Mouse (Mus musculus): Measurements from ENCODE around the gene Mrpl41. TPM values are rescaled to one million over a fixed set of nuclear protein-coding genes. Genes with fewer than 3 reads are reported as not detected.
"Not testable (repeated sequence)": the region's sequence is repeated elsewhere in the genome, so short reads cannot be mapped to it uniquely, and the experiment has no call there.

The Mrpl41 gene
- polyA plus RNA-seq, 1 experiment from 2014 or later, result 116 TPM

DNA sequence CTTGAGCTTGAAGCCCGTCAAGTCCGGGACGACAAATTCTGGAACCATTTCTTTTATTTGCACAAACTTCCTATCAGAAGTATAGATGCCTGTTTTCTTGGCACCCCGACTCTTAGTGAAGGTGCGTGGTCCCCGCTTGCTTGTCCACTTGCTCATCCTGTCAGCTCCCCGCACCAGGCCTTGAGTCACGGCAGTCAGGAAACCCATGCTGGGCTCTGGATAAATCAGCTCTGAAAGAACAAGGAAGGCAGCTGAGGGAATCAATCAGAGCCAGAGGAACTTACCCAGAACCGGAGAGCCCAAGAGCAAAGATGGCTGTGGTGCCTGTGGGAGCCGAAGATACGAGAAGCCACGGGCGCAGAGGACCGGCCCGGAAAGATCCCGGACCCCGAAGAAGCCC lies 446 bp downstream of the Mrpl41 start:
- H3K4me1 ChIP-seq, result peaks cover 17% of the 10 kb centered on the region
- WGBS, result under 1% methylated on average over 17 of the region's 17 CpGs
- H3K9ac ChIP-seq, result peak overlapping the region; percentile 78
- peaks cover 40% of the 10 kb centered on the region for H3K36me3 ChIP-seq
- peak overlapping the region; percentile 96 for H3K4me2 ChIP-seq
- H3K4me3 ChIP-seq (replicated peaks), result peak overlapping the region; percentile 64
- not testable (repeated sequence) for H3K27me3 ChIP-seq; ATAC-seq (replicated peaks; ENCODE audit: low FRiP score); H3K9me3 ChIP-seq (replicated peaks)
- H3K27ac ChIP-seq, result peak overlapping the region; percentile 97

DNA sequence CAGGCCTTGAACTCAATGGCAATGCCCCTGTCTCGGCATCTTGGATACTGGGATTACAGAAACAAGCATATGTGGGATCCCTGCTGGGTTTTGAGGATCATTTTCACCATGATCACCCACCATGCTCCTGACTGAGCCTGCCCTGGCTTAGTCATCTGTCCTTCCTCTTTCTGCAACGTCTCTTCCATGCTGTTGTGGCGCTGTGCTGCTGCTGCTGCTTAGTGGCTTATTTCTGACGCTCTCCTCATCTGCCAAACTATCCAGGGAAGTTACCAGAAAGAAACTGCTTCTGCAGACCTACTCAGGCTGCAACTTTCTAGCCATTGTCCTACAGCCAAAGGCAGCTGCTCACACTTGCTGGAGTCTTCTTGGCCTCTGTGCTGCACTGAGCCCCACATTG lies 4.5 kb downstream of the Mrpl41 start:
- Histone ChIP-seq H3K9me3 (replicated peaks) (no peaks in the 10 kb centered on the region), H3K4me2 (no peak overlapping the region), H3K4me3 (replicated peaks) (no peak overlapping the region), H3K27ac (no peak overlapping the region), H3K4me1 (peaks cover 12% of the 10 kb centered on the region), H3K9ac (no peak overlapping the region), H3K36me3 (peaks cover 75% of the 10 kb centered on the region), H3K27me3 (no peaks in the 10 kb centered on the region)
- ATAC-seq (replicated peaks; ENCODE audit: low FRiP score), result no peak
- WGBS, result 81% methylated on average over 4 of the region's 4 CpGs

- H3K27me3 ChIP-seq, result no peaks in the 10 kb centered on the region
- H3K4me1 ChIP-seq, result peaks cover 10% of the 10 kb centered on the region
- WGBS, result under 1% methylated on average over 28 of the region's 28 CpGs
- H3K9me3 ChIP-seq (replicated peaks), result no peaks in the 10 kb centered on the region
- H3K9ac ChIP-seq, result peak within 1 kb of the TSS; percentile 77
- peak; percentile 86 for ATAC-seq (replicated peaks; ENCODE audit: low FRiP score)
- peak within 1 kb of the TSS; percentile 73 for H3K4me3 ChIP-seq (replicated peaks)
- H3K36me3 ChIP-seq, result peaks cover 56% of the 10 kb centered on the region
- H3K4me2 ChIP-seq, result peak within 1 kb of the TSS; percentile 74
- peak within 1 kb of the TSS; percentile 54; the same call in 1 of the 2 replicates for H3K27ac ChIP-seq
Measured at GRCm38 (mm10) chr2:24962304-24963000, 12.4 kb downstream of the Mrpl41 start, which contains the start of gene Dph7. TSS of gene Dph7 (plus strand) at chr2:24962400.

DNA sequence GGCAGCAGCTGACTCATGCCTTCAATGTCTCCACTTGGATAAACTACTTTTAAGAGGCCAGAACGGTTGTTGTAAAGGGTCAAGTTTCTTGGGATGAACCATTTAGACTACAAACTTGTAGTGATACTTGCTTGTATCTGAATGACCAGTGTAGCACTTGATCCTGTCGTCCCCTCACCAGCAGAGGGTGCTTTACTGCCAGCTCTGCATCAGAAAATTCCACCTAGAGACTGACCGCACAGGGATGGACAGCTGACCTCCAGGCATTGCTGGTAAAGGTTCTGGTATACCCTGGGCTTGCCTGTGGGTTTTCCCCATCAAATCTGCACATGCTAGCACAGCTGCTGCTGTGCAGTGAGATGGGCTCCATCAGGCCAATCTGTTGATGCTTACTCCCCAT lies 14.0 kb downstream of the Mrpl41 start:
- ATAC-seq (replicated peaks; ENCODE audit: low FRiP score), result no peak
- H3K27me3 ChIP-seq, result no peaks in the 10 kb centered on the region
- peaks cover 59% of the 10 kb centered on the region for H3K36me3 ChIP-seq
- no peak overlapping the region for H3K4me3 ChIP-seq (replicated peaks)
- peaks cover 10% of the 10 kb centered on the region for H3K4me1 ChIP-seq
- H3K4me2 ChIP-seq, result no peak overlapping the region
- H3K27ac ChIP-seq, result no peak overlapping the region
- H3K9ac ChIP-seq, result no peak overlapping the region
- whole genome bisulfite sequencing, result 38% methylated on average over 3 of the region's 3 CpGs
- H3K9me3 ChIP-seq (replicated peaks), result no peaks in the 10 kb centered on the region

GRCm38 (mm10) chr2:24952537-24953055 lies 22.3 kb downstream of the Mrpl41 start:
- Histone ChIP-seq H3K9ac (no peak overlapping the region), H3K4me3 (replicated peaks) (no peak overlapping the region), H3K27ac (no peak overlapping the region), H3K27me3 (no peaks in the 10 kb centered on the region), H3K4me1 (peaks cover 16% of the 10 kb centered on the region), H3K36me3 (peaks cover 60% of the 10 kb centered on the region), H3K4me2 (no peak overlapping the region), H3K9me3 (replicated peaks) (no peaks in the 10 kb centered on the region)
- no peak for ATAC-seq (replicated peaks; ENCODE audit: low FRiP score)
- 89% methylated on average over 4 of the region's 4 CpGs for WGBS

GRCm38 (mm10) chr2:24950189-24950535 lies 24.7 kb downstream of the Mrpl41 start:
- Histone ChIP-seq H3K27ac (peak overlapping the region; percentile 78), H3K4me3 (replicated peaks) (peak overlapping the region; percentile 69), H3K36me3 (peaks cover 35% of the 10 kb centered on the region), H3K9ac (peak overlapping the region; percentile 80), H3K4me2 (peak overlapping the region; percentile 78), H3K27me3 (no peaks in the 10 kb centered on the region), H3K9me3 (replicated peaks) (no peaks in the 10 kb centered on the region), H3K4me1 (peaks cover 16% of the 10 kb centered on the region)
- ATAC-seq (replicated peaks; ENCODE audit: low FRiP score), result no peak; the same call in none of the 2 replicates
- WGBS, result under 1% methylated on average over 31 of the region's 31 CpGs

- H3K4me3 ChIP-seq (replicated peaks), result peak within 1 kb of the TSS; percentile 69
- H3K9me3 ChIP-seq (replicated peaks), result no peaks in the 10 kb centered on the region
- under 1% methylated on average over 99 of the region's 108 CpGs for WGBS
- H3K36me3 ChIP-seq, result peaks cover 30% of the 10 kb centered on the region
- peak within 1 kb of the TSS; percentile 78 for H3K27ac ChIP-seq
- ATAC-seq (replicated peaks; ENCODE audit: low FRiP score), result peak; percentile 99
- H3K4me2 ChIP-seq, result peak within 1 kb of the TSS; percentile 78
- H3K9ac ChIP-seq, result peak within 1 kb of the TSS; percentile 80
- no peaks in the 10 kb centered on the region for H3K27me3 ChIP-seq
- H3K4me1 ChIP-seq, result peaks cover 16% of the 10 kb centered on the region
Measured at GRCm38 (mm10) chr2:24949421-24950188, 25.3 kb downstream of the Mrpl41 start, which contains the start of gene Zmynd19. TSS of gene Zmynd19 (plus strand) at chr2:24949792.

- WGBS, result 52% methylated on average over 2 of the region's 2 CpGs
- H3K9me3 ChIP-seq (replicated peaks); ATAC-seq (replicated peaks; ENCODE audit: low FRiP score); H3K4me1 ChIP-seq; H3K4me3 ChIP-seq (replicated peaks); H3K4me2 ChIP-seq; H3K36me3 ChIP-seq; H3K9ac ChIP-seq; H3K27ac ChIP-seq; H3K27me3 ChIP-seq: not testable (repeated sequence)
Measured at GRCm38 (mm10) chr2:24944304-24944703, 30.6 kb downstream of the Mrpl41 start.

- Histone ChIP-seq H3K9ac (no peak overlapping the region), H3K36me3 (no peaks in the 10 kb centered on the region), H3K4me2 (no peak overlapping the region), H3K4me3 (replicated peaks) (no peak overlapping the region), H3K4me1 (no peaks in the 10 kb centered on the region), H3K27ac (no peak overlapping the region), H3K9me3 (replicated peaks) (no peaks in the 10 kb centered on the region), H3K27me3 (0 out of 2 replicates have a peak, but pooled peaks cover under 1% of the 10 kb centered on the region)
- WGBS, result 69% methylated on average over 4 of the region's 4 CpGs
- no peak for ATAC-seq (replicated peaks; ENCODE audit: low FRiP score)
Measured at GRCm38 (mm10) chr2:24942092-24942491, 32.8 kb downstream of the Mrpl41 start.

DNA sequence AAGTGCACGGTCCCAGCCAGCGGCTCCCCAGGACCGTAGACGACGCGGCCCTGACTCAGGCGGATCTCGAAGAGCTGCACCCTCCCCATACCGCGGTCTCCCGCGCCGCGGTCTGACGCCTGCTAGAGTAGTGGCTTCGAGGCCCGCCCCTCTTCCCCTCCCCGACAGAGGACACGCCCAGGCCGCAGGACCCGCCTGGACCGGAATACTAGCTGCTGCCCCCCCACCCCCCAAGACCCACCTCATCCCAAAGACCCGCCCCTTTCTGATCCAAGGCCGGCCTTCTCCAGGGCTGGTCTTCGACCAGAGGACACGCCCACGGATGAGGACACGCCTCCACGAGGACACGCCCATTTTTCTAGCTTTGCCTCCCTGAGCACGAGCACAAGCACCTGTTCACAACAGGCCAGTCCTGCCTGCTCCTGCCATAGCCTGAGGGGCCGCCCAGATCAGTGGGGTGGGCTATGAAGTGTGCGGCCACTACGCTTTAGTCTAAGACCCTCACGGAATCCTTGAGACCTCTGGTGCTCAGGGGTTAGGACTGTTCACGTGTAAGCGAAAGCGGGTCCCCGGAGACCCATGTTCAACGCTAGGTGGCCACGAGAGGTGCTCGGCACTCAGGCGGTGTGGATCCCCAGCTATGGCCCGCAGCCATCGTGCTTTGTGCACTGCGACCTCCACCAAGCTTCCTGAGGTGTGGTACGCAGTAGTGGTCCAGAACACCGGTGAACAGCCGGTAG lies 39.7 kb downstream of the Mrpl41 start, which contains the start of gene Arrdc1:
Arrdc1 (minus strand) TSS at position 196 of the 740 bp plus-strand sequence.
- under 1% methylated on average over 49 of the region's 49 CpGs for WGBS

DNA sequence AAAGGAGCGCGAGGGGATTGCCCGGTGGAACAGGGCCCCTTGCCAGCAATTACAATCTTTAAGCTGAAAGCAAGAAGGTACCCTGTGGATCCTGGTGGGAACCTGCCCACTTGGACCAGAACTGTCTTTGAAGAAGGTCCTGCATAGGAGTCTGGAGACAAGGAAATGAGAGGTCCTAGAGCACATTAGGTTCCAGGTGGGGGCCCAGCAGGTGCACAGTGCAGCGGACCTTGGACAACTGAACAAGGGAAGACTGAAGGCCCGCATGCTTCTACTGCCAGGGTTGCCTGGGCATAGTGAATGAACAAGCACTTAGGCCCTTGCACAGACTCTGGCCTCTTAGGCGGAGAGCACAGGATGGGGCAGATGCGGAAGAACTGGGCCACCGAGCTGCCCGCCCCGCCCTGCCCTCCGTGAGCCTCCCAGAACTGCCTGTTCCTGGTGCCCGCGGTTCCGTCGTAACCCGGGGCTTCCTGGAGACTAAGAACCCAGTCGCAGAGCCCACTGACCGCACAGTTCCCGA lies 40.4 kb downstream of the Mrpl41 start:
- Histone ChIP-seq H3K27me3 (0 out of 2 replicates have a peak, but pooled peaks cover 3% of the 10 kb centered on the region), H3K9me3 (replicated peaks) (no peaks in the 10 kb centered on the region), H3K9ac (peak overlapping the region; percentile 73), H3K4me3 (replicated peaks) (peak overlapping the region; percentile 76), H3K27ac (peak overlapping the region; percentile 89), H3K4me2 (peak overlapping the region; percentile 98), H3K36me3 (no peaks in the 10 kb centered on the region), H3K4me1 (peaks cover 23% of the 10 kb centered on the region)
- WGBS, result 4% methylated on average over 15 of the region's 19 CpGs
- ATAC-seq (replicated peaks; ENCODE audit: low FRiP score), result peak; percentile 75

More for the DNA sequence above, 39.7 kb downstream of the Mrpl41 start, which contains the start of gene Arrdc1:
- Histone ChIP-seq H3K4me3 (replicated peaks) (peak within 1 kb of the TSS; percentile 76), H3K9me3 (replicated peaks) (no peaks in the 10 kb centered on the region), H3K36me3 (no peaks in the 10 kb centered on the region), H3K9ac (peak within 1 kb of the TSS; percentile 73), H3K27ac (peak within 1 kb of the TSS; percentile 89), H3K27me3 (0 out of 2 replicates have a peak, but pooled peaks cover 3% of the 10 kb centered on the region), H3K4me2 (peak within 1 kb of the TSS; percentile 98), H3K4me1 (peaks cover 23% of the 10 kb centered on the region)
- peak; percentile 96 for ATAC-seq (replicated peaks; ENCODE audit: low FRiP score)

Measured in kidney, embryonic 15.5 days (tissue).